Mouse (Mus musculus) cerebellum, postnatal 14 days (tissue): ENCODE data around the gene Cnot8.
"Not testable (repeated sequence)": the region's sequence is repeated elsewhere in the genome, so short reads cannot be mapped to it uniquely, and the experiment has no call there.

ENCODE experiments used
- DNase-seq, 2 experiments: peaks; one replicate each; pipeline ENCODE4 v3.0.0; 2021; ENCODE audit warnings: mixed read lengths in 2 of 2

Gene Cnot8

GRCm38 (mm10) chr11:58103697-58104306 is at the start of gene Cnot8:
Gene Cnot8, plus strand, starts transcription at chr11:58104153.
- peak; percentile 99 for DNase-seq

DNA sequence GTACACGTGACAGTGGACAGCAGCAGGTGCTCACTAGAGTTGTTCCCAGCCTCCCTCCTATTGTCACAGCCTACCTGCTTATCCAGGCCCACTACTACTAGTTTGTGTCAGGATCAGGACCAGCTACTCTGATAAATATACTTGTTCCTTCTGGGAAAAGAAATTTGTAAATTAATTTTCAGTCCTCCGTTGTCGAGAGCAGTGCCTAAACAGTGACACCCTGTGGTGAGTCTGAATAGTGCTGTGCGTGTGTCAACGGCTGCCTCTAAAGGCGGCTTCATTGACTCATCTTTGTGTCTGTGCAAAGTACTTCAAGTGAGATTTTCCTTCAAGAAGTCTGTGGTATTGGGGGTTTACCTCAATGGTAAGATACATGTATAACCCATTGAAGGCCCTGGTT is 46.5 kb upstream of the Cnot8 start:
- DNase-seq, result peak; percentile 68 to 72

DNA sequence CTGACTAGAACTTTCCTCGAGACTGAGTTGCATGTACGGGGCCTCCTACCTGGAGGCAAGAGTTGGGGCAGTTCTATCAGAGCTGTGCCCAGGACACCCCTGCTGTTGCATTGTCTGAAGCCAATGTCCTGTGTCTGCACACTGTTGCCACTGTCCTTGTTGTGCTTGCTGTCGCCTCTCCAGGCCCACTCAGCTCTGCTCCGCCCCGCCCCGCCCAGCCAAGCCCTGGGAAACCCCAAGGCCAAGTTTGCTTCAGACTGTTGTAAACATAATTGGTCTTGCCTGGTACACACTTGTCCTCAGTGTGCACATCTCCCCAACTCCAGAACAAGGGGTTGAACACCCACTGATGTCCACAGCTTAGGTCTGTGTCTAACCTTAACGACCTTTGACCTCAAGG is 44.2 kb upstream of the Cnot8 start:
- not testable (repeated sequence) for DNase-seq

DNA sequence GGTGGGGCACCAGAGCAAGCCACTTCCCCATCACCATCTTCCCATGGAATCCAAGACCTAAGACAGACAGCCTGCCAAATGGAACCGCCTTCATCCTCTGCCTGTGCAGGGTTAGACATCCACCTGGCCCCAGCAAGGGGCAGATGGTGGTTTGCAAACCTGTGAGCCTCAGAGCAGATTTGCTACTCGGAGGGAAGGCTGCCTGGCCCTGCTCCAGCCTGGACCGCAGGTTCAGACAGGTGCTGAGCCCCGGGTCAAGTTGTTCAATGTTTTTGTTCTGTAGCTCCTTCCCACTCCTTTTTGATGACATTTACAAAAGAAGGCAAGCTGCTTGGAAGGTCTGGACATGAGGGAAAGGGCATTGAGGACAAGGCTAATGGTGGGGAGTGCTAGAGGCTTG is 42.7 kb upstream of the Cnot8 start:
- DNase-seq, result peak; percentile 62 to 65

DNA sequence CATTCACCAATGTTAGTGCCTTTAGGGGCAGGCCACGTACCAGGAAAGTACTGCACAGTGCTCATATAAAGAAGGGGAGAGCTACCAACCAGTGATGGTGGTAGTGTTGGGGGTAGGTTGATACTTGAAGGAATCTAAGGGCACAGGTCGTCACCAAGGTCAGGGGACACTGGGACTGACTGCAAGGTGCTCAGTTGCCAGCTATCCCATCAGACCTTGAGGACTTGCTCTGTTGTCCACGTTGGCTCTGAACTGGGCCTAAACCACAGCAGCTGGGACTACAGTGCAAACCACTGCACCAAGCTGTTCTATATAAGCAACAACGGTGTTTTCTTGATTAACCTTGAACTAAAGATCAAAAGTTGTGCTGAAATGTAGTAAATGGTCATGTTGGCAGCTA is 41.4 kb upstream of the Cnot8 start:
- DNase-seq, result no peak

GRCm38 (mm10) chr11:58065025-58065424 is 38.9 kb upstream of the Cnot8 start:
- no peak for DNase-seq

DNA sequence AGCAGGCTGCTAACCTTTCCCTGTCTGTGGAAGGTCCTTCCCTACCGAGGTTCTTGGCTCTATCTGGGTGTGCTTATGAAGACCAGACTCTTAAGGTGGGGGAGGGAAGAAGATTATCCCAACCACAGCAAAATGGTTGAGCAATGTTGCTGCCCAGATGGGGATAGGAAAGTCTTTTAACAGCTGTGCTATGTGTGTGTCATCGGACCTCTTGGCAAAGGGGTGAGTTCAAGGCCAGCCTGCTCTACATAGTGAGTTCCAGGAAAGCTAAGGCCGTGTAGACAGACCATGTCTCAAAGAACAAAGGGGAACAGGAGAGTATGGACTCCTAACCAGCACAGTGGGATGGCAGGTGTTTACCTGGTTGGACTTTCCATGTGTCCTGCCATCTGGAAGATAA is 31.0 kb upstream of the Cnot8 start:
- no peak for DNase-seq

DNA sequence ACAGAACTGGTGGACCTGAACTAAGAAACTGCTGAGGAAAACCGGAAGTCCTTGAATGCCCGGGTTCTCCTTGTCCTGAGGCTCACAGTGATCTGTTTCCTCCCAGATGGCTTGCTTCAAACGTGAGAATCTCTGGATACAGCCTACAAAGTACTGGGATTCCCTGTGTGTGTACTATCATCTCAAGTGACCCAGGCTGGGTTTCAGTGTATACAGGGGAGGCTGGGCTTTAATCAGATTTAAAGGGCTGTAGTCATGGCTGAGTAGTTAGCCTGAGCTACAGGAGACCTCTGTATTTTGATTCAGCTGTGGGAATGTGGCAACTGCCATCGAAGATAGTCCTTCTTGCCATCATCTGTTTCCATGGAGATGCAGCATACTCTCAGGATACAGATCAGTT is 26.7 kb upstream of the Cnot8 start:
- DNase-seq, result no peak

- no peak for DNase-seq
Measured at GRCm38 (mm10) chr11:58081716-58082115, 22.2 kb upstream of the Cnot8 start.

- DNase-seq, result no peak
Measured at GRCm38 (mm10) chr11:58092541-58092940, 11.4 kb upstream of the Cnot8 start.

- DNase-seq, result no peak
Measured at GRCm38 (mm10) chr11:58093021-58093528, 10.9 kb upstream of the Cnot8 start, which contains the start of gene Gm12248. Gene Gm12248, minus strand, starts transcription at chr11:58093134.

- no peak for DNase-seq
Measured at GRCm38 (mm10) chr11:58094766-58095165, 9.2 kb upstream of the Cnot8 start.

- DNase-seq, result no peak
Measured at GRCm38 (mm10) chr11:58095561-58095960, 8.4 kb upstream of the Cnot8 start.

GRCm38 (mm10) chr11:58096160-58096559 is 7.8 kb upstream of the Cnot8 start:
- DNase-seq, result no peak

- peak; percentile 58 to 71 for DNase-seq
Measured at GRCm38 (mm10) chr11:58096821-58097620, 6.9 kb upstream of the Cnot8 start.

DNA sequence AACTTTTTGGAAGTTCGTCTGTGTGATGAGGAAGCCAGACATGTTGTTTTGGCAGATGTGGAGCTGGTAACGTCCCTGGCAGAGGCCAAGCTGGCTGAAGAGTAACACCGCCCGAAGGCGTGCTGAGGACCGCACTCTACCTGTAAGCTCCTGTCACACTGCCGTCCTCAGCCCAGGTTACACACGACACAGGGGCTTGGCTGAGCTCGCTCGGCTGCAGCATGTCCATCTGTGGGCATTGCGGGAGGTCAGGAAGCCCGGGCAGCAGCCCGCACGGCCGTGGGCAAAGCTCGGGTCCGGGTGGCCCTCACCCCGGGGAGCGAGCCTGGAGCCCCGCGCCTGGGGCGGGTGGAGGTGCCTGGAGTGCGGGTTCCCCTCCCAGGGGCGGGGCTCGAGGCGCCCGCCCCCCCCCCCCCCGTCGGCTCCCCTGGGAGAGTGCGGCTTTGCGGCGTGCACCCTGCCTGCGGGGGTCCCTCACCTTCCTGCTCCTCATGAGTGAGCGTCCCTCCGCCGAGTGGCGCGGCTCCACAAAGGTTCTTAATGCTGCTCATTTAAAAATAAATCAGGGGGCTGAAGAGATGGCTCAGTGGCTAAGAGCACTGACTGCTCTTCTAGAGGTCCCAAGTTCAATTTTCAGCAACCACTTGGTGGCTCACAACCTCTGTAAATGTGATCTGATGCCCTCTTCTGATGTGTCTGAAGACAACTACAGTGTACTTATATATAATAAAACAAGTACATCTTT is 6.2 kb upstream of the Cnot8 start:
- DNase-seq, result peak in 1 of 2 experiments; percentile 34

DNA sequence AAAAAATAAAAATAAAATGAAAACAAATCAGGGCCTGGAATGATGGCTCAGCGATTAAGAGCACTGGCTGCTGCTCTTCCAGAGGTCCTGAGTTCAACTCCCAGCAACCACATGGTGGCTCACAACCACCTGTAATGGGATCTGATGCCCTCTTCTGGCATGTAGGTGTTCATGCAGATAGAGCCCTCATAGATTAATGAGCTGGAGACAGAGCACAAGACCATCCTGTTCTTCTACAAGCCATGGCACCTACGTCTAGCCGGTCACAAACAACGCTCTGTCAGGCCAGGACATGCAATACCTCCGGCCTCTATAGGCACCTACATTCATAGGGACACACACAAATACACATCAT is 5.6 kb upstream of the Cnot8 start:
- not testable (repeated sequence) for DNase-seq

GRCm38 (mm10) chr11:58100006-58100405 is 3.9 kb upstream of the Cnot8 start:
- DNase-seq, result no peak

GRCm38 (mm10) chr11:58101194-58101720 is 2.7 kb upstream of the Cnot8 start:
- DNase-seq, result no peak

- DNase-seq, result no peak
Measured at GRCm38 (mm10) chr11:58102146-58102545, 1.8 kb upstream of the Cnot8 start.

DNA sequence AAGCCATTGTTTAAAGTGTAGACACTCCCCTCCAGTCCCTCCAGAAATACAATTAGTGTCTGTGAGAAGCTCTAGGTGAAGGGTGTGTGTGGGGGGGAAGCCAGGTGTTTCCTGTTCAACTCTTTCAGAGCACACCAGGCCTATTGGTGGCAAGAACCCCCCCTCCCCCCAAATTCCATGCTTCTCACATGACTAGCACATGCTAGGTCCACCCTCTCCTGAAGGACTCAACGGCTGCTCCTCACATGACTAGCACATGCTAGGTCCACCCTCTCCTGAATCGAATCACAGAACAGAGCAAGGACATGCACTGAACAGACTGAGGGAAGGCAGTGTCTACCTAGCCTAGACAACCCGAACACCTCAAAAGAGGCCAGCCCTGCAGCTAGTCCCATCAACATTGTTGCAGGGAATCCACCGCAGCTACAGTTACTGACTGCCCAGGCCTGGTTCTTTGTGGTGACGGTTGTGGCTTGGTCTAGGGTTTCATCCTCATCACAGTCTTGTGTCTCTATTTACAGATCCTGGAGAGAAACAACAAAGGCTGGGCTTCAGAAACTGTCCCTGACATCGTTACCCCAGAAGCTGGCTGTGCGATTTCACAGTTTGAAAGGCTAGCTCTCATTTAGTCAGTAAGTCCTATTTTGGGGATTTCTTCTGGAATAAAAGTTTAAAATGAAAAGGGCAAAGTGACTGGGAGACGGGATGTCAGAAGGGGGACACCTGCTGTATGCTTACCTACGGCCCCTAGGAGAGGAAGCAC is 1.2 kb upstream of the Cnot8 start:
- DNase-seq, result no peak

DNA sequence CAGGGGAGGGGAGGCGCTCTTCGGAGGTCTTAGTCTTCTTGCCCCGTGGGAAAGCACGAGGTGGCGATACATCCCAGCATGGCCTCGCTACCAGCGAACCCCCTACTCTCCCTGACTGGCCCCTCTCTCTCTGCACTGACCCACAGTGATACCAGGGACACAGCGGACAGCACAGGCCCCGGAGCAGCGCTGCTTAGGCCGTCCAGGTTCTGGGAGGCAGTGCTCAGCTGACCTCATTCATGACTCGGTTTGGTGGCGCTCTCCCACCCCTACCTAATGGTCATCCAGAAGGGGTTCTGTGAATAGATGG is 654 bp upstream of the Cnot8 start:
- no peak for DNase-seq

DNA sequence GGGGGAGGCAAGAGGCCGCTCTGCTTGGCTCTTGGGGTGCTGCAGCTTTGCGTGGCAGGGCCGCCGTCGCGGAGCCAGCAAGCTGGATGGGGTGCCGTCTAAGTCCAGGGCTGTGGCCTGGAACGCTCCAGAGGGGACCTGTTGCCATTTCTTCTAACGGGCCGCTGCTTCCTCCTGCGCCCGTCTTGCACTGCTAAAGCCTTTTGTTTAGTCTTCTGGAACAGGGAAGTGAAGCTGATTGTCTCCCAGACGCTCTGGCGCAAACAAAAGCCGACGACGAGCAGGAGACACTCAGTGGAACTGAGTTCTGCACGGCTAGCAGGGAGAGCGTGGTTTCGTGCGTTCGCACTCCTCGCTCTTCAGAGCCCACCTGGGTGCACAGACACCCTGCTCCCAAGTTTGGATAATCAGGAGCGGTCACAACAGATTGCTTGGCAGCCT is 418 bp downstream of the Cnot8 start:
- DNase-seq, result no peak
